In the genomic region with DNA sequence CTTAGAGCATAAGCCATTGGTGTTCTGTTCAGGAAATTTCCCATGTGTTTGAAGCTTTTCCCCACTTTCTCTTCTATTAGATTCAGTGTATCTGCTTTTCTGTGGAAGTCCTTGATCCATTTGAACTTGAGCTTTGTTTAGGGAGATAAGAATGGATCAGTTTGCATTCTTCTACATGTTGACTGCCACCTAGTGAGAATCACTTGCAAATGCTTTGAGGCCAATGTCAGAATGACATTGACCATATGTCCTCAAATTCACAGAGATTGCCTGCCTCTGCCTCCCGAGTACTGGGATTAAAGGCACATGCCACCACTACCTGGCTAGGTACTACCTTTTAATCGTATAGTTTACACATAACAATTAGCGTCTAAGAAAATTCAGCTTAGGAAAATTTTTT, we compare ENCODE assay signal across 16 mouse cellular contexts.
A peak's percentile ranks its signal among the peaks of the same experiment; 100 is the strongest.
DNase-seq lines count a peak whose midpoint lies in the region; ATAC-seq and TF ChIP-seq lines count a peak whose summit lies in the region.
"Had no signal": no experiment of that assay in that cellular context is flagged by ENCODE, and none has a peak within 500 bp of the region (broad histone marks: within the 10 kb centered on the region; RNA-seq: fewer than 3 reads in every experiment).

No protein-coding gene starts in this region.

- DNase-seq in lung, postnatal 25 days (ENCODE audit: low spot score), result peak; percentile 1
- DNase-seq in lung, adult 18-20 months, result no peak
- peak; percentile 16 for DNase-seq in NIH3T3 (ENCODE audit: low read depth)
- no peak for DNase-seq in cerebellum, adult 18-20 months
- DNase-seq in embryonic facial prominence, embryonic 10.5 days (ENCODE audit: low spot score), result no peak
- DNase-seq: adrenal gland, postnatal 25 days; cerebellum, adult 11 months; midbrain, embryonic 14.5 days; thymus, postnatal 36 days had no signal

- H3K27me3 ChIP-seq in intestine, postnatal 0 days (replicated peaks; ENCODE audit: control insufficient read depth, insufficient read depth, low read length), result no peaks in the 10 kb centered on the region
- H3K27me3 ChIP-seq in intestine, embryonic 16.5 days (replicated peaks; ENCODE audit: control insufficient read depth, insufficient read depth, low read length), result no peaks in the 10 kb centered on the region
- no peaks in the 10 kb centered on the region for H3K27me3 ChIP-seq in embryonic facial prominence, embryonic 10.5 days (replicated peaks; ENCODE audit: low read depth, poor library complexity, severe bottlenecking)
- H3K27me3 ChIP-seq: embryonic facial prominence, embryonic 12.5 days; forebrain, embryonic 12.5 days; hindbrain, embryonic 15.5 days; lung, embryonic 15.5 days; Patski had no signal

- no peak for ATAC-seq in intestine, postnatal 0 days
- ATAC-seq in intestine, embryonic 16.5 days, result no peak
- ATAC-seq: Patski had no signal

- H3K4me2 ChIP-seq in intestine, postnatal 0 days (replicated peaks; ENCODE audit: low read depth), result no peak overlapping the region
- H3K4me2 ChIP-seq in intestine, embryonic 16.5 days (ENCODE audit: low read depth, low read length), result no peak overlapping the region
- H3K4me2 ChIP-seq: embryonic facial prominence, embryonic 12.5 days; forebrain, embryonic 12.5 days; hindbrain, embryonic 15.5 days; lung, embryonic 15.5 days had no signal

- H3K9ac ChIP-seq in intestine, postnatal 0 days (ENCODE audit: low read depth, low read length), result no peak overlapping the region
- no peak overlapping the region for H3K9ac ChIP-seq in intestine, embryonic 16.5 days (ENCODE audit: low read depth, low read length)
- H3K9ac ChIP-seq: embryonic facial prominence, embryonic 12.5 days; forebrain, embryonic 12.5 days; hindbrain, embryonic 15.5 days; lung, embryonic 15.5 days had no signal

- no peaks in the 10 kb centered on the region for H3K36me3 ChIP-seq in intestine, postnatal 0 days (ENCODE audit: control insufficient read depth, insufficient read depth)
- H3K36me3 ChIP-seq in intestine, embryonic 16.5 days (ENCODE audit: control insufficient read depth, insufficient read depth, low read length), result no peaks in the 10 kb centered on the region
- H3K36me3 ChIP-seq in embryonic facial prominence, embryonic 10.5 days (replicated peaks), result no peaks in the 10 kb centered on the region
- H3K36me3 ChIP-seq: embryonic facial prominence, embryonic 12.5 days; forebrain, embryonic 12.5 days; hindbrain, embryonic 15.5 days; lung, embryonic 15.5 days had no signal

- H3K4me3 ChIP-seq in intestine, postnatal 0 days (ENCODE audit: low read depth, low read length), result no peak overlapping the region
- H3K4me3 ChIP-seq in intestine, embryonic 16.5 days (ENCODE audit: low read length), result no peak overlapping the region
- H3K4me3 ChIP-seq in embryonic facial prominence, embryonic 10.5 days, result no peak overlapping the region
- H3K4me3 ChIP-seq: embryonic facial prominence, embryonic 12.5 days; forebrain, embryonic 12.5 days; hindbrain, embryonic 15.5 days; lung, embryonic 15.5 days had no signal

- no peak overlapping the region for H3K27ac ChIP-seq in intestine, postnatal 0 days (ENCODE audit: low read depth, low read length)
- H3K27ac ChIP-seq in intestine, embryonic 16.5 days (ENCODE audit: low read length), result no peak overlapping the region
- no peak overlapping the region for H3K27ac ChIP-seq in embryonic facial prominence, embryonic 10.5 days (replicated peaks)
- H3K27ac ChIP-seq: embryonic facial prominence, embryonic 12.5 days; forebrain, embryonic 12.5 days; hindbrain, embryonic 15.5 days; lung, embryonic 15.5 days had no signal

- H3K4me1 ChIP-seq in intestine, postnatal 0 days (replicated peaks; ENCODE audit: control insufficient read depth, insufficient read depth, low read length), result no peaks in the 10 kb centered on the region
- peaks cover 3% of the 10 kb centered on the region; the same call in 1 of the 2 replicates for H3K4me1 ChIP-seq in intestine, embryonic 16.5 days (ENCODE audit: control insufficient read depth, insufficient read depth, low read length)
- H3K4me1 ChIP-seq in embryonic facial prominence, embryonic 10.5 days, result no peaks in the 10 kb centered on the region
- H3K4me1 ChIP-seq: embryonic facial prominence, embryonic 12.5 days; forebrain, embryonic 12.5 days; hindbrain, embryonic 15.5 days; lung, embryonic 15.5 days had no signal

- 73% methylated on average over 3 of the region's 3 CpGs for WGBS in intestine, postnatal 0 days
- 76% methylated on average over 3 of the region's 3 CpGs for WGBS in intestine, embryonic 16.5 days
- WGBS in embryonic facial prominence, embryonic 10.5 days, result 83% methylated on average over 3 of the region's 3 CpGs

- TF ChIP-seq CTCF in intestine, postnatal 0 days (IDR thresholded peaks at IDR 0.05; ENCODE audit: low read depth), result peak; percentile 61

- no peaks in the 10 kb centered on the region for H3K9me3 ChIP-seq in intestine, postnatal 0 days (ENCODE audit: control insufficient read depth)
- no peaks in the 10 kb centered on the region for H3K9me3 ChIP-seq in intestine, embryonic 16.5 days (ENCODE audit: control insufficient read depth, low read length)
- no peaks in the 10 kb centered on the region; the same call in 1 of the 2 replicates for H3K9me3 ChIP-seq in embryonic facial prominence, embryonic 10.5 days
- H3K9me3 ChIP-seq: embryonic facial prominence, embryonic 12.5 days; forebrain, embryonic 12.5 days; hindbrain, embryonic 15.5 days; lung, embryonic 15.5 days had no signal

Comparison
In these comparisons a context has a peak if more than half of its experiments do, and no peak if none do; other contexts are left out.
1. DNase-seq: peak in lung, postnatal 25 days (single experiment) and NIH3T3 (single experiment); none in lung, adult 18-20 months (0 of 2), cerebellum, adult 18-20 months (0 of 2) and embryonic facial prominence, embryonic 10.5 days (single experiment).